Mouse (Mus musculus): Measurements from ENCODE around the gene Slc9a5.

Slc9a5 gene

GRCm38 (mm10) chr8:105408331-105408730, 59.7 kb downstream of the Slc9a5 start:
- no peak for DNase-seq (ENCODE audit: low spot score)

DNA sequence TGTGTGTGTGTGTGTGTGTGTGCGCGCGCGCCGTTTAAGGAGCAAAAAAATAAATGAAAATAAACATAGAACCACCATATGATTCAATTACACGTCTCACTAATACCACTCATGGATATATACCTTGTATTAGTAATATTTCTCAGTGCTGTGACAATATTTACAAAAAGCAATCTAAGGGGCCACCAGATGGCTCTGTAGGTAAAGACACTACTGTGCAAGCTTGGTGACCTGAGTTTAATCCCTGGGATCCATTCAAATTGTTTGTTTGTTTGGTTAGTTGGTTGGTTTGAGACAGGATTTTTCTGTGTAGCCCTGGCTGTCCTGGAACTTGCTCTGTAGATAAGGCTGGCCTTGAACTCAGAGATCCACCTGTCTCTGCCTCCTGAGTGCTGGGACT, 61.3 kb downstream of the Slc9a5 start:
- DNase-seq (ENCODE audit: low spot score): no peak

DNA sequence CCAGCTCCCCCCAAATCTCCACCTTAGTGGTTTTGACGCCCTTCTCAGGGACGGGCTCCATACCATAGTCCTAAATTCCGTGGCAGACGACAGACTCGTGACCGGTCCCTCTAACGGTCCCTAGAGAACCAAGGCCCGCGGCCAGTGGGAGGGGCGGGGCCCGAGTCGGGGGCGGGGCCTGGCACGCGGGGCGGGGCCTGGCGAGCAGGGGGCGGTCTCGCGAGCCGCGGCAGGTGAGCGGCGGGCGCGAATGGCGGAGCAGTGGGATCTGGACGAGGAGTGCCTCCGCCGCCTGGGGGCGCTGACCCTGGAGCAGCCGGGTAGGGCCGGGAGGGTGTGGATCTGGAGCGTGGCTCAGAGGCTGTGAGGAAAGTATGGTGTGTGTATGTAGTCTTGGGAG, 64.7 kb downstream of the Slc9a5 start, which contains the start of the genes Kctd19 and Lrrc36:
Gene Kctd19 (minus strand): TSS at position 112 of the 400 bp plus-strand sequence.
Gene Lrrc36 (plus strand): TSS at position 181 of the 400 bp plus-strand sequence.
- peak; percentile 25 for DNase-seq (ENCODE audit: low spot score)

- no peak for DNase-seq (ENCODE audit: low spot score)
These were observed 70.3 kb downstream of the Slc9a5 start for GRCm38 (mm10) chr8:105418992-105419391.
